Mouse (Mus musculus): ENCODE measurements around the gene Erich6.

Gene Erich6

DNA sequence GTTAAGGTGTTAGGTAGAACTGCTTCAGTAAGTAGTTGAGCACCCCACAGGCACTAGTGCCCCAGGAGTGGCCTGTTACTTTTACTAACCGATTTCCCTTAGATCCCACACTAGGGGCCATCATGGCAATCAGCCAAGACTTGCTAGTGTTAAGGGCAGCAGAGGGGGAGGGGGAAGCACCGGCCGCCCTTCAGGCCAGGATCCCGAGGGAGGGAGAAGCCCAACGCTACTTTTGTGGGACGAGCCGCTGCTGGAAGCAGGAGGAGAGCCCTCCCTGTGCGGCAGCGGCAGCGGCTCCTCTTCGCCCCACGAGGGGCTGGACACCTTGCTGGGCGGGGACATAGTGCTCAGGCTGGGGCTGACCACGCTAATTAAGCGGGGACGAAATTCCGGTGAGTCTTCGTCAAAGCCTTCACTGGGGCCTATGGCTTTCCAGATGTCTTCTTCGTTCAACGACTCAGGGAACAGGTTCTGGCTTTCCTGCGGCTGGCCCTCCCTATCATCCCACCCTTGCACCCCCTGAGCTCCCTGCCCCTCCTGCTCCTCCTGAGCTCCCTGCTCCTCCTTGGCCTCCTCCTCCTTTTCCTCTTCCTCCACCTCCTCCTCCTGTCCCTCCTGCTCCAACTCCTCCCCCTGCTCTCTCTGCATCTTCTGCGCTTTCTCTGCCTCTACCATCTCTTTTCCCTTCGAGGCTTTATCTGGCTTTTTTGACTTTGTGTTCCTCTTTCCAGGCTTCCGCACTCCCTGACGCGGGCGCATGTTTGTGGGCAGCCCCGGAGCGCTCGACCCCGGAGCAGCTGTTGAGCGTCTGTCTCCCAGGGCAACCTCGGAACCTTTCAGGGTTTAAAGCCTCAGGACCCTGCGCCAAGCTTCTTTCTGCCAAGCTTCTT is at the start of gene Erich6:
TSS of gene Erich6 (minus strand) at position 802 of the 890 bp plus-strand sequence.
- peak; percentile 38 for DNase-seq

- DNase-seq = no peak
Measured at GRCm38 (mm10) chr3:58686206-58686921, 49.4 kb upstream of the Erich6 start.

DNA sequence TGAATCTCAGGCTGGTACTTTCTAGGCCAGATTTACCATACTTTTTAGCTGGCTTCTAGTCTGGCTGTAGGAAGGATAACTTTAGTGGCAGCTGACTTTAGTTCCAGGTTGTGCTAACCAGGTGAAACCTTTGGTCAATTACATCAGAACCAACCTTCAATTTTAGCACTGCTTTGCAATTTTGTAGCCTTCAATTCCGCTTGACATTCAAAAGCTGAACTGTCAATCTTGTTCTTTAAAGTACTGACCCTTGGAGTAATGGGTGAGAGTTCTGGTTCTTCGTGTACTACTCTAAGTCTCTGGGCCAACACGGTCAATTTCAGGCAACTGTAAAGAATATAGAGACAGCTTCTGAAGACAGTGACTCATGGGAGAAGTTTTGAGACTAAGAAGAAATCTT is 48.4 kb upstream of the Erich6 start:
- DNase-seq = no peak

- no peak for DNase-seq
Measured at GRCm38 (mm10) chr3:58683346-58683745, 46.3 kb upstream of the Erich6 start.

DNA sequence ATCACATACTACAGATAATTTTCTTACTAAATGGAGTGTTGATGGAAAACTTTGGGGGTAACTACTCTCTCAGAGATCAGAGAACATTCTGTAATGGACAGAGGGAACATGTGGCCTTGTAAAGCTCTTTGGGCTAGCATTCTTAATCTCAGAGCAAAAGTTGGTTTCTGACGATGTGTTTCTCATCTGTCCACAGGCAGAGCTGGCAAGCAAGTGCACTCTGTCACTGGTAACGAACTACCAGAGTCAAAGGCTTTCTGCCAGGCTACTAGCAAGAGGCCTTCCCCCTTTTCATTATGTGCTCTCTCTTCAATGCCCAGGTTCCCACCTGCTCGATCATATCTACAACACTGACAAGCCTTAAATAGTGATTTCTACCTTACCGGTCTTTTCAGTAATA is 45.3 kb upstream of the Erich6 start:
- no peak for DNase-seq

DNA sequence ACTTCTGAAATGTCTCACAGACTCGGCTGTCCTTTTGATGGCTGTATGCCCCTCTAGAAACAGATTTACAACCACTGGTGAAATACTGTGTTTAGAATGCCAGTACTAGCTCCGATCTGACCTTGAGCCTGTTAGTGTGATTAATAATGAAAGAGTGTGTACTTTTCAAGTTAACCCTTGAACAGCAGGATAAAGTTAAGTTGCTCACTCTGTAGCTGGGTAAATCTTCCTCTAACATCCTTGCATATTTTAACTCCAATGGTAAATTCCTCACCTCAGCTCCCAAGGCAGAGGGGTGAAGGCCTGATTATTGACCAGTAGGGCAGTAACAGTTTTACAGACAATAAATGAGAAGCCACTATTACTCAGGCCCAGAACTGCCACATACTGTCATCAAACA is 44.8 kb upstream of the Erich6 start:
- no peak for DNase-seq

GRCm38 (mm10) chr3:58680943-58681637 is 44.1 kb upstream of the Erich6 start:
- DNase-seq = no peak

DNA sequence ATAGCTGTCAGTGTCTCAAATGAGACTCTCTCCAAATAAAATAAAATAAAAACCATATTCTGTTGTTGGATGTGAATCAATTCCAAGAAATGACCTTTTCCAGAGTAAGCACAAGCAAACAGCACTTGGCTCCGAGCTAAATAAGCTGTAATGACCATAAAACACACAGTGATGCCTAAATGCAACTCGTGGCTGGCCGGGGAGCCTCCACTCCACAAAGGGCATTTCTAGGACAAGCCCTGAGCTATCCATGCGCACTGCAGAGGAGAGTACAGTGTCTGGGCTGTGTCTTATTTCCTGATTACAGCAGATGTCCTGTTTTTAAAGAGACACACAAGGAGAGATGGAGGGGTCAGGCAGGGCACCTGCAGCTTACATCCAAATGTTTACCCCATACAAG is 43.0 kb upstream of the Erich6 start:
- DNase-seq = no peak

DNA sequence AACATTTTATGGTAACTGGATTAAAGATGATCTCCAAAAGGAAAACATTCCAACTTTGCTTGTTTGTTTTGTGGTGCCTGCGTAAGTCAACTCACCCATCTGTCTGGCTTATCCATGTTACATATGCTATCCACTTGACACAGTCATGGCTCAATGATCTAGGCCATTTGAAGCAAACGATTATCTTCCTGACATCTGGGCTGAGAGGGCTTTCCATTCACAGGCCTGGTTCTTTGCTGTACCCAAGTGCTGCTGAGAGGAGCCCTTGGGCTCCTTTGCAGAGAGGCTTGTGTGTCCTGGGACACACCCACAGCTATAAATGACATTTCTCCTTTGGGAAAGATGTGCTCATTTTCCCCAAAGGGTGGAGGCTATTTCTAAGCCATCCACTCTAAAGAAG is 41.9 kb upstream of the Erich6 start:
- no peak for DNase-seq

DNA sequence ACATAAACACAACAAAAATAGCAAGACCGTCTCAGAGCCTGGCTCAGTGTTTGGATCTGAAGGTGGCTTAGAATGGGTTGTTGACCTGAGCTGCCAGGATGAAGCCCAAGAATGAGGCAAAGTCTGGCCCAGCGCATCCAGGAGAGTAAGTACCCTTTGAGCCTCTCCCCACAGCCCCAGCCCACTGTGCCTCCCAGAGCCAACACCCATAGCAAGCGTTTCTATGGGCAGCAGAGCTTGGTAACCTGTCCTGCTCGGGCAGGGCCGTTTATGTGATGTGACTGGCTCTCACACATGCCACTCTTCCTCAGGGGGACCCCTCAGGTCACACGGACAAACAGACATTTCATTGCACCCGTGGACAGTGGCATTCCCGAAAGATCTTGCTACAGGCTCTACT is 41.4 kb upstream of the Erich6 start:
- no peak for DNase-seq

DNA sequence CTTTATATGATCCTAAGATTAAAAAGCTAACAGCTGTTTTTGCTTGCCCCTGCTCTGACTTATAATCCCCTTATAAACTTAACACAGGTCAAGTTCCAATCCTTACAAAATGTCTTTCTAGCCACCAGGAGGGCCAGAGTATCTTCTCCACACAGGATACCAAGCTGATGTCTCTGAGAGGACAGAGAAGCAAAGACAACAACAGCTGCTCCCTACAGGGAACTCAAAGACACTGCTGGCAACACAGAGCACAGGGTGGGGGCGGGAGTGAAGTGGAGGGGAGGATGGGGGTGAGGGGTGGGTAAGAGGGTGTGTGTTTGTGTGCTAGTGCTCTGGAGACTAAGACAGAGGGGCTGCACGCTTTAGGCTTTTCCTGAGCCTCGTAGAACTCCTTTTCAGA is 40.6 kb upstream of the Erich6 start:
- no peak for DNase-seq

GRCm38 (mm10) chr3:58673295-58673694 is 36.3 kb upstream of the Erich6 start:
- DNase-seq = no peak

DNA sequence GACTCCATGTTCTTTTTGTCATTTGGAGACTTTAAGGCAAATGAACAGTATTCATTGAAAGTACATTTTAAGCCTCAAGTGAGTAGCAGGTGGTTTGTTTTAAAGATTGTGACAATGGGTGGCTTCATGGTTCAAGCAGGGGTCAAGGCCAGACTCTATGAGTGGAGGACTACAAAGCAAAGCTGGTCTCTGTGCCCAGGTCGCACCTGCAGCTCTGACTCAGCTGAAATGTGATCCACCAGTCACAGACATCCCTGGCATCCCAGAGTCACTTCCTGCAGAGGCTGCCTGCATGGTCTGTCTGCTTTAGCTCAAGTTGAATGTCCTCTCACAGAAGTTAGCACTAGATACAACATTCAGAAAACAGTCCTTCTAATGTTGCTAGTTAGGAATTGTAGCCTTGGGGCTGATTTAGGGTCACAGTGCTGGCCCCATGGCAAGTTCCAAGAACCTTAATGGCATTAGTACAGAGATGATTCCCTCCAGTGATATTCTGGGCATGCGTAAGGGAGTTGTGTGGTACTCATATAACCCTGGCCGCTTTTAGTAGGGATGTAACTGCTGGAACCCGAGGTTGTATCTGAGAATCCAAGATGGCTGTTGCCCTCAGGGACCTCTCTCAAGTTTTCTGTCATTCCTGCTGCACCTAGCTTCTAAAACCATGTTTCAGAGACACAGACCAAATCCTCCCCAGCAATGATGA is 35.6 kb upstream of the Erich6 start:
- no peak for DNase-seq

DNA sequence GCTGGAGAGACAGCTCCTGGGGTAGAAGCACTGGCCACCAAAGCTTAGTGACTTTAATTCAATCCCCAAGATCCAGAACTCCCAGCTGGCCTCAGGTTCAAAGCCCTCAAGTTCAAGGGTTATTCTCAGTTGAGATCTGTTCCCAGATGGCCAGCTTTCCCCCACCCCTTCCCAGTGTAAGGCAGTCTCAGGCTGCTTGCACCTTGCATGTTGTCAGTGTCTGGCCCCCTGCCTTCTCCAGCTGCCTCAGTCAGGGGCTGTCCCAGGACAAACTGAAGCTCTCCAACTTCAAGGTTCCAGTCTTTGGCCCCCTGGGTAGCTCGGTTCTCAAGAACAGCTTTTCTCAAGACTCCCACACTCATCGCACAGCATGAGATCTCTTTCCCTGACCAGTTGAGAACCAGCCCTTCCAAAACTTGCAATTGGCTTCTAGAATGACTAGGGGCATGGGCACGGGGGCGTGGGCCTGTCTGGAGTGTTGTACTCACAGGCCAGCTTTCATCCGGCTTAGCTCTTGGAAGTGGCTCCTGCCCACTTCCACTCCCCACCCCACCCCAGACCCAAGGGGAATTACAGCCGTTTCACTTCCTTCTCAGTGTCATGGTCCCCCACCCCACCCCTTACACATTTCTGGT is 34.7 kb upstream of the Erich6 start:
- DNase-seq = no peak

GRCm38 (mm10) chr3:58663970-58664369 is 27.0 kb upstream of the Erich6 start:
- DNase-seq = no peak

DNA sequence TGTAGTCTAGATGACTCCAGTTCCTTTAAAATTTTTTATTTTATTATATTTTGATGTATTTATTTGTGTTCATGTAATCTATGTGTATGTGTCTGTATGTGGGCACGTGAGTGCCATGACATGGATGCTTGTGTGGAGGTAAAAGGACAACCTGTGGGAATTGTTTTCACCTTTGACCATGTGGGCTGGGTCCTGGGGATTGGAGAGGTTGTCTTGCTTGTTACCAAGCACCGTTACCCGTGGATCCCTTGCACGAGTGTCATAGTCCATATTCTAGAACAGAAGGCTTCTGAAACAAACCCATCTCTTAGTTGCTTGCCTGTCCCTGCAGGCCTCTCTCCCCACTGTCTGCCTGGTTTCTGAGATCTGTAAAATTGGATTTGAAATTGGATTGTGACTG is 23.6 kb upstream of the Erich6 start:
- DNase-seq = no peak

- DNase-seq = no peak
Measured at GRCm38 (mm10) chr3:58657356-58657755, 20.3 kb upstream of the Erich6 start.

GRCm38 (mm10) chr3:58655362-58656130 is 18.5 kb upstream of the Erich6 start:
- peak; percentile 59 for DNase-seq

GRCm38 (mm10) chr3:58653907-58654306 is 16.9 kb upstream of the Erich6 start:
- no peak for DNase-seq

- no peak for DNase-seq
Measured at GRCm38 (mm10) chr3:58650328-58650727, 13.3 kb upstream of the Erich6 start.

DNA sequence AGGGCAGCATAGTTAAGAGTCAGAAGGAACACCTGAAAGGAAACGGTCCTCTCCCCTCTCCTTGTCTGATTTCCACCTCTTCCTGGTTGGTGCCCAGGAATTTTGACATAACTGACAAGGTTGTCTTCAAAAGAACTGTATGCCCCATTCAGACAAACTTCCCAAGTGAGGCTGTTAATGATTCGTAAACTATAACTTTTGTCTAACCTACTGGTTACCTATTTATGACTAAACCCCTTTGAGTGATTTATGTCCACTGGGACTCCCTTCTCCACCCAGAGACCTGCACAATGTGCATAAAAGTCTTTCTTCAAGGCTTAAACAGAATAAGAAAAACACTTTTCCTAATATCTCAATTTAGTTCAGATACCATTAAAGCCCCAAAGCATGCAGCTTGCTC is 10.2 kb upstream of the Erich6 start:
- DNase-seq = no peak

GRCm38 (mm10) chr3:58646180-58646579 is 9.2 kb upstream of the Erich6 start:
- DNase-seq = no peak

All from cerebellum, adult 9-11 months (tissue).